Mouse (Mus musculus) forebrain, embryonic 16.5 days (tissue): Measurements from ENCODE around the gene Fbxo36. TPM values are rescaled to one million over a fixed set of nuclear protein-coding genes. Genes with fewer than 3 reads are reported as not detected.

Source experiments
- ATAC-seq: fragments of 200-750 bp; cut with Nextera tagmentation; 2 replicates; pipeline ENCODE4 v1.8.0; 2017; ENCODE audit warnings: mild to moderate bottlenecking, moderate library complexity
- H3K27ac ChIP-seq: fragments of 300-500 bp; sonication (generic); 2 replicates; pipeline ENCODE4 v1.5.1; 2014; ENCODE audit warnings: low read length, control low read depth
- H3K27me3 ChIP-seq: fragments of 300-500 bp; sonication (generic); replicated peaks from 2 replicates; pipeline ENCODE4 v1.6.1; 2014; ENCODE audit warnings: low read length; ENCODE audit not compliant: control insufficient read depth, insufficient read depth
- H3K36me3 ChIP-seq: fragments of 300-500 bp; sonication (generic); 2 replicates; pipeline ENCODE4 v1.6.1; 2014; ENCODE audit not compliant: control insufficient read depth, insufficient read depth
- H3K4me1 ChIP-seq: fragments of 300-500 bp; sonication (generic); replicated peaks from 2 replicates; pipeline ENCODE4 v1.6.1; 2014; ENCODE audit warnings: low read length; ENCODE audit not compliant: control insufficient read depth, insufficient read depth
- H3K4me2 ChIP-seq: fragments of 300-500 bp; sonication (generic); 2 replicates; pipeline ENCODE4 v1.6.1; 2014; ENCODE audit warnings: mild to moderate bottlenecking, low read length, control low read depth
- H3K4me3 ChIP-seq: fragments of 300-500 bp; sonication (generic); replicated peaks from 2 replicates; pipeline ENCODE4 v1.5.1; 2014; ENCODE audit warnings: mild to moderate bottlenecking, low read length, control low read depth
- H3K9ac ChIP-seq: fragments of 300-500 bp; sonication (generic); replicated peaks from 2 replicates; pipeline ENCODE4 v1.6.1; 2014; ENCODE audit warnings: low read depth, low read length, control low read depth
- H3K9me3 ChIP-seq: fragments of 300-500 bp; sonication (generic); 2 replicates; pipeline ENCODE4 v1.6.1; 2016; ENCODE audit warnings: low read length; ENCODE audit not compliant: control insufficient read depth
- WGBS: fragments of 180-500 bp; shearing (Covaris S2); extraction: QIAGEN DNeasy Blood & Tissue Kit; methylation state at CpG from one replicate; pipeline ENCODE4 v1.1.7; 2014; 5-methylcytosine and 5-hydroxymethylcytosine counted together
- polyA plus RNA-seq: library from polyadenylated mRNA; unstranded; fragments of >200 nt; fragmentation: Nextera tagmentation; extraction: Ambion mirVana; gene quantifications from 2 replicates; pipeline ENCODE4 v1.2.1, GENCODE M21; 2015

Gene Fbxo36
- polyA plus RNA-seq, 1 experiment from 2014 or later = 3.9 TPM

DNA sequence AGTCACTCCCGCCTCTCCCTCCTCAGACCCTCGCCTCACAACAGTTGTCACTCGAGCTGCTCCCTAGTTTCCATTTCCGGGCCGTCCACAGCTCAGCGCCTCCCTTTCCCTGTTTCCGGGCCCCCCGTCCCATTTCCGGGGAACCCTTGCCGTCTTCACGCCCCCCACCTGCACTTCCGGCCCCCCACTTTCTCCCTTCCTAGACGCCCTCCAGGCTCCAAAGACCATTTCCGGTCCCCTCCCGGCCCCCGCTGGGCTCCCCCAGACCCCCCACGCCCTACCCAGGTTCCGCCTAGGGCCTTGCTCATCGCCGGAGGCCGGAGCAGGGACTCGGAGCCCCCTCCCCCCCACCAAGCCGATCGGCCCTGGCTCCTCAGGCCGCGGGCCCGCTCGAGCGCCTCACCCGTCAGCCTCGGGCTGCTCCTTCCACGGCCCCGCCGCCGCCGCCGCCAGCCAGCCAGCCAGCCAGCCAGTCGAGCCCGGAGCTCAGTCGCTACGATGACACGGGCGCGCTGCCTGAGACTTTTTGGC lies 955 bp upstream of the Fbxo36 start:
- H3K36me3 ChIP-seq = no peaks in the 10 kb centered on the region
- peaks cover 26% of the 10 kb centered on the region for H3K4me1 ChIP-seq
- no peaks in the 10 kb centered on the region for H3K9me3 ChIP-seq
- H3K9ac ChIP-seq = peak overlapping the region; percentile 95
- WGBS = 1% methylated on average over 36 of the region's 44 CpGs
- H3K27me3 ChIP-seq = no peaks in the 10 kb centered on the region
- H3K4me2 ChIP-seq = peak overlapping the region; percentile 80
- peak overlapping the region; percentile 98 for H3K4me3 ChIP-seq
- H3K27ac ChIP-seq = peak overlapping the region; percentile 98
- peak; percentile 69 for ATAC-seq

DNA sequence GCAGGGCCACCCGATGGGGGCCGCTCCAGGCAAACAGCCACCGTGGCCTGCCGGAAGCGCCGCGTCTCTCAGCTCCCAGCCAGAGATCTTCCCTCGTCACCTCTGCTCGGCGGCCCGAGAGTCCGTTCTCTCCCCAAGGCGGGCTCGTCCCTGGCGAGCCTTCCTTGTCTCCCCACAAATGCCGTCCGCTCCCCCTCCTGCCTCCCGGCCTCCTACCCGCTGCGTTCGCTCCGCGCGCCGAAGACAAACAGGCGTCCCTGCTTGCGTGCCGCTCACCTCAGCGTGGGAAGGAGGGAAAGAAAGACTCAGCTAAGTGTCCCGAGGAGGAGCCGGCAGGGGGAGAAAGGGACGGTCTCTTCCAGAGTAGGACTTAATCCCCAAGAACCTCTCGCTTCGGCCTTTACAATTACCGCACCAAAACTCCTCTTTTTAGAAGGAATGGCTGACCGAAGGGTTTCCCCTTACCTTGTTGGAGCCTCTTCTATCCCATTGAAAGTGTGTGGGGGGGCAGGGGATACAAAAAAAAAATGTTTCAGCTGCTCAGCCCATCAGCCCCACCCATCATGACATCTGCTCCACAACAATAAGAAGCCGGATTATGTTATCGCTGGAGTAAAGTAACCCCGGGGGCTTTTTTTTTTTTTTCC lies 500 bp downstream of the Fbxo36 start, which contains the start of gene Trip12:
TSS of gene Trip12 (minus strand) at position 499 of the 647 bp plus-strand sequence.
- ATAC-seq = peak; percentile 41
- WGBS = 0% methylated on average over 37 of the region's 39 CpGs
- peak within 1 kb of the TSS; percentile 76 for H3K4me2 ChIP-seq
- H3K9ac ChIP-seq = peak within 1 kb of the TSS; percentile 95
- H3K9me3 ChIP-seq = no peaks in the 10 kb centered on the region
- peaks cover 26% of the 10 kb centered on the region for H3K4me1 ChIP-seq
- no peaks in the 10 kb centered on the region for H3K27me3 ChIP-seq
- H3K27ac ChIP-seq = peak within 1 kb of the TSS; percentile 98
- peak within 1 kb of the TSS; percentile 98 for H3K4me3 ChIP-seq
- no peaks in the 10 kb centered on the region for H3K36me3 ChIP-seq

DNA sequence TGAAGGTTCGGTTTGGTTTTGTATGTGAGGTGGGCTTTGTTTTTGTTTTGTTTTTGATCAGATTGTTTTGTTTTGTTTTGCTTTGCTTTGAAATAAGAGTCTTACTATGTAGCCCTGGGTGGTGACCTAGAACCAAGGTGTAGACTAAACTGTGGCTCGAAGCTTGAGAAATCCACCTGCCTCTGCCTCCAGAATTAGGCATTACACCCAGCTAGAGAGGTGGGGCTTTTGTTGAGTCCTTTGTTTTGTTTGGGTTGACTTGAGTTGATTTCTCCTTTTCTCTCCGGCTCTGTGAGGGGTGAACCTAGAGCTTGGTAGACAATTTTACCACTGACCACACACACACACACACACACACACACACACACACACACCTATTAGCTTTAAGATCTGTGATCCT lies 1.4 kb downstream of the Fbxo36 start:
- Histone ChIP-seq H3K4me2 (peak overlapping the region; percentile 76; the same call in 1 of the 2 replicates), H3K9ac (no peak overlapping the region), H3K4me3 (peak overlapping the region; percentile 9; the same call in 1 of the 2 replicates), H3K27ac (no peak overlapping the region), H3K4me1 (peaks cover 24% of the 10 kb centered on the region), H3K27me3 (no peaks in the 10 kb centered on the region), H3K36me3 (no peaks in the 10 kb centered on the region), H3K9me3 (no peaks in the 10 kb centered on the region)
- WGBS = 58% methylated on average over 3 of the region's 3 CpGs
- no peak for ATAC-seq

DNA sequence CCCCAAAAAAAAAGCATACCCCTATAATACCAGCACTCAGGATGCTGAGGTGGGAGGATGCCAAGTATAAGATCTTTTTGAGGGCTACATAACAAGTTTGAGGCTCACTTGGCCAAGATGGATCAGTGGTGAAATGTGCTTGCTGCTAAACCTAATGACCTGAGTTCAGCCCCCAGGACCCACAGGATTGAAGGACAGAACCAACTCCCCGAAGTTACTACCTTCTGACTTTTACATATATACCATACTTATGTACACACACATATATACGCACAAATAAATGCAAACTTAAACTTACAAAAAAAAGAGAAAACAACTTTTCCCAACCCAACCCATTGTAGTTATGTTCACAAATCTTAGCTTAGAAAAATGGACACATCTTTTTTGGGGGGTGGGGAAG lies 3.7 kb downstream of the Fbxo36 start:
- Histone ChIP-seq H3K9ac (no peak overlapping the region), H3K27me3 (no peaks in the 10 kb centered on the region), H3K4me1 (peaks cover 7% of the 10 kb centered on the region), H3K36me3 (no peaks in the 10 kb centered on the region), H3K4me2 (no peak overlapping the region), H3K9me3 (no peaks in the 10 kb centered on the region), H3K4me3 (no peak overlapping the region), H3K27ac (no peak overlapping the region)
- WGBS = 84% methylated on average over 2 of the region's 2 CpGs
- ATAC-seq = no peak

DNA sequence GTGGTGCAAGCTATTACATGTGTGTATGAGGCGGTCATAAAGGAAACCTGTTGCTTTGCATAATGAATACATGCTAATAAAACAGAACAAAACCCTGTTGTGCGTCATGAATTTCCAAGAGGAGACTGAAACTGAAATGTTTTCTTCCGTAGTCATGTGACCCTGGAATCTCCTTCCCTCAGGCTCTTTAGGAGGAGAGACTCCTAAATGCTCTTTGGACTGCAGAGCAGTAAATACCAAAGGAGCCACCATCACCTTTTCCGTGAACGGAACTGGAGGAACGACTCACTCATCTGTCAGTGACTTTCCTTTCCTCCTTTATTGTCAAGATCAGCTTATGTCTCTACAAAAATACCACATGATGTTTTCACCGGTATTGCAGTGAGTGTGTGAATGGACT lies 8.1 kb downstream of the Fbxo36 start:
- no peak overlapping the region for H3K4me2 ChIP-seq
- H3K4me3 ChIP-seq = no peak overlapping the region
- H3K9me3 ChIP-seq = no peaks in the 10 kb centered on the region
- no peaks in the 10 kb centered on the region for H3K36me3 ChIP-seq
- no peaks in the 10 kb centered on the region for H3K27me3 ChIP-seq
- no peak overlapping the region for H3K27ac ChIP-seq
- H3K9ac ChIP-seq = no peak overlapping the region
- ATAC-seq = no peak
- no peaks in the 10 kb centered on the region for H3K4me1 ChIP-seq
- 92% methylated on average over 7 of the region's 7 CpGs for WGBS

DNA sequence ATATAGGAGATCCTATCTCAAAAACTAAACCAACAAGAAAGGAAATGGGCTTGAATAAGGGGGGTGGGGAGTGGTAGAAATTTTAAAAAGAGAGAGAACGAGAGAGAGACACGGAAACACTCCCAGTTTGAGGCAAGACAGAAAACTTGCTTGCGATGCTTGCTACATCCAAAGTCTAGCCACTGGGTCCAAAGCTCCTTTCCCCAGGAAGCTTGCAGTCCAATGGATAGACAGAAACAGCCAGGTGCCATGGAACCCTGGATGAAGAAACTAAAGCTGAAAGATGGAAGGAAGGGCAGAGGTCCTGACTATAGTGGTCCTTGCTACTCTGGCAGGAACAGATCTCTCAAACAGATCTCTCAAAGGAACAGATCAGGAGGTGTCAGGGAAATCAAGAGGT lies 8.7 kb downstream of the Fbxo36 start:
- ATAC-seq = no peak
- 97% methylated on average over 3 of the region's 3 CpGs for WGBS
- H3K9ac ChIP-seq = no peak overlapping the region

DNA sequence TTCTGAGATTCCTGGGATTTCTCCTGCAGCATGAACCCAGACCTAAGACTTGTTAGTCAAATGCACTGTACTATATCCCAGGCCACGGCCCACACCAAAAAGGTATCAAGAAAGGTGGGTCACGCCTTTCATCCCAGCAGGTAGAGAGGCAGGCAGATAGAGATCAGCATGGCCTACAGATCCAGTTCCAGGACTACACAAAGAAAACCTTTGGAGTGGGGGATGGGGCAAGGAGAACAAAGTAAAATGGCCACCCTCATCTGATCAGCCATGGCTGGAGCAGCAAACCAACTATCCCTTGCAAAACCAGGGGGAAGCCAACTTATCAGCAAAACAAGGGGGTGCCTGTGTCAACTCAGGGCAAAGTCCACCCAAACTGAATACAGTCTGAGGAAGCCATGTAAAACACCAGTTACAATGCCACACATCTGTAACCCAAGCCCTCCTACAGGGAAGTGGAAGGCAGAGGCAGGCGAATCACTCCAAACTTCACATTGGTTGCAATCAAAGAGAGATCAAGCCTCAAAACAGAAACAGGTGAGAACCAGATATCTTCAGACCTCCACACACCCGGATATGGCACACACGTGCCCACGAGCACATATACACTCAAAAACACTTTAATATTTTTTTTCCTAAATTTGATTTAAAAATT lies 9.3 kb downstream of the Fbxo36 start:
- no peak overlapping the region for H3K27ac ChIP-seq
- H3K4me2 ChIP-seq = no peak overlapping the region
- 97% methylated on average over 6 of the region's 6 CpGs for WGBS
- no peaks in the 10 kb centered on the region for H3K27me3 ChIP-seq
- no peak overlapping the region for H3K9ac ChIP-seq
- H3K4me1 ChIP-seq = no peaks in the 10 kb centered on the region
- no peak for ATAC-seq
- H3K4me3 ChIP-seq = no peak overlapping the region
- H3K9me3 ChIP-seq = no peaks in the 10 kb centered on the region
- no peaks in the 10 kb centered on the region for H3K36me3 ChIP-seq

More for the DNA sequence above, 8.7 kb downstream of the Fbxo36 start:
- Histone ChIP-seq H3K27me3 (no peaks in the 10 kb centered on the region), H3K9me3 (no peaks in the 10 kb centered on the region), H3K4me3 (no peak overlapping the region), H3K4me1 (no peaks in the 10 kb centered on the region), H3K36me3 (no peaks in the 10 kb centered on the region), H3K27ac (no peak overlapping the region), H3K4me2 (no peak overlapping the region)

DNA sequence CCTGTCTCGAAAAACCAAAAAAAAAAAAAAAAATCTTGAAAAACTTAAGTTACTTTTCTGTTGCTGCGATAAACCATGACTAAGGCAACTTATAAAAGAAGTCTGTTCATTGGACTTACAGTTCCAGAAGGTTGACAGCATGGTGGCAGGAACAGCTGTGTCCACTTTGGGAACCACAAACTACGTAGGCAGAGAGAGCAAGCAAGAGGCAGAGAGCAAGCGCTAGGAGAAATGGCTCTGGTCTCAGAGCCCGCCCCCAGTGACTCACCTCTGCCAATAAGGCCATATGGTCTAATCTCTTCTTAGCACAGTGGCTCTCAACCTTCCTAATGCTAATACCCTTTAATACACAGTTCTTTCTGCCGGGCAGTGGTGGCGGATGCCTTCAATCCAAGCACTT lies 10.2 kb downstream of the Fbxo36 start:
- 95% methylated on average over 7 of the region's 7 CpGs for WGBS
- no peak for ATAC-seq

DNA sequence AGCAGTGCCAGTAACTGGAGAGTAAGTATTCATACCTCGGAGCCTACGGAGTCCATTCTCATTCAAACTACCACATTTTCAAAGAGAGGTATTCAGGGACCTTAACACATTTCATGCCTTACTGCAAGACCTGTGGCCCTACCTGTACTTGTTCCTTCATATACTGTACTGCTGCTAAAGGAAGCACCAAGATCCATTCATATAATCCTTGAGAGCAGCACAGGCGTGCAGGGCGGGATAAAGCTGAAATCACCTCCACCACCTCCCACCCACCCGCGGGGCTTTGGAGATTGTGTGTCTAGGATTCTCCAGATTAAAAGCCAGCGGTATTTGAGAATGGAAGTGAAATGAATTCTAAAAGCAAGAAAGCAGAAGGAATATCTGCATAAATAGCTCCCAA lies 10.8 kb downstream of the Fbxo36 start:
- WGBS = 92% methylated on average over 7 of the region's 7 CpGs
- Histone ChIP-seq H3K9me3 (no peaks in the 10 kb centered on the region), H3K4me2 (no peak overlapping the region), H3K9ac (no peak overlapping the region), H3K36me3 (no peaks in the 10 kb centered on the region), H3K4me3 (no peak overlapping the region), H3K27ac (no peak overlapping the region), H3K4me1 (no peaks in the 10 kb centered on the region), H3K27me3 (no peaks in the 10 kb centered on the region)
- ATAC-seq = no peak

More for the DNA sequence above, 10.2 kb downstream of the Fbxo36 start:
- Histone ChIP-seq H3K27me3 (no peaks in the 10 kb centered on the region), H3K4me2 (no peak overlapping the region), H3K9me3 (no peaks in the 10 kb centered on the region), H3K36me3 (no peaks in the 10 kb centered on the region), H3K9ac (no peak overlapping the region), H3K4me1 (no peaks in the 10 kb centered on the region), H3K27ac (no peak overlapping the region), H3K4me3 (no peak overlapping the region)
